34 mouse cellular contexts compared by ENCODE assay signal in genomic region chr5:17680862-17681261, GRCm38 (mm10).
"Had no signal": no experiment of that assay in that cellular context is flagged by ENCODE, and none has a peak within 500 bp of the region (broad histone marks: within the 10 kb centered on the region; RNA-seq: fewer than 3 reads in every experiment).

No protein-coding gene starts in this region.

- H3K4me2 ChIP-seq: heart, embryonic 11.5 days; heart, embryonic 12.5 days; heart, embryonic 13.5 days; heart, embryonic 15.5 days; hindbrain, embryonic 12.5 days; hindbrain, embryonic 13.5 days; hindbrain, embryonic 14.5 days; hindbrain, embryonic 15.5 days; intestine, embryonic 15.5 days; kidney, embryonic 15.5 days had no signal

- H3K27ac ChIP-seq: heart, embryonic 10.5 days; heart, embryonic 13.5 days; heart, embryonic 15.5 days; hindbrain, embryonic 10.5 days; hindbrain, embryonic 12.5 days; hindbrain, embryonic 13.5 days; hindbrain, embryonic 14.5 days; hindbrain, embryonic 15.5 days; hindbrain, postnatal 0 days; intestine, embryonic 15.5 days; kidney, embryonic 15.5 days; kidney, postnatal 0 days; layer of hippocampus, adult 2 months had no signal

- H3K4me1 ChIP-seq: heart, embryonic 10.5 days; heart, embryonic 12.5 days; heart, embryonic 13.5 days; heart, embryonic 15.5 days; hindbrain, embryonic 10.5 days; hindbrain, embryonic 12.5 days; hindbrain, embryonic 13.5 days; hindbrain, embryonic 15.5 days; intestine, embryonic 15.5 days; kidney, embryonic 15.5 days had no signal

- H3K9ac ChIP-seq: heart, embryonic 12.5 days; heart, embryonic 13.5 days; heart, embryonic 15.5 days; hindbrain, embryonic 12.5 days; hindbrain, embryonic 13.5 days; hindbrain, embryonic 14.5 days; hindbrain, embryonic 15.5 days; intestine, embryonic 15.5 days; kidney, embryonic 15.5 days had no signal

- H3K27me3 ChIP-seq: heart, embryonic 12.5 days; heart, embryonic 13.5 days; heart, embryonic 15.5 days; hindbrain, embryonic 12.5 days; hindbrain, embryonic 13.5 days; hindbrain, embryonic 15.5 days; intestine, embryonic 15.5 days; kidney, embryonic 15.5 days had no signal

- H3K36me3 ChIP-seq: heart, embryonic 10.5 days; heart, embryonic 12.5 days; heart, embryonic 13.5 days; heart, embryonic 15.5 days; hindbrain, embryonic 10.5 days; hindbrain, embryonic 12.5 days; hindbrain, embryonic 13.5 days; hindbrain, embryonic 15.5 days; intestine, embryonic 15.5 days had no signal

- DNase-seq: heart, postnatal 10 days; heart, postnatal 14 days; heart, postnatal 36 days; heart, postnatal 4 days; kidney, adult 11 months; kidney, adult 18-20 months; kidney, adult 2 months; kidney, adult 8-10 months; kidney, adult 9 months; kidney, postnatal 10 days; kidney, postnatal 14 days; kidney, postnatal 25 days; kidney, postnatal 36 days; layer of hippocampus, adult 9-11 months; layer of hippocampus, postnatal 36 days had no signal

- H3K4me3 ChIP-seq: heart, embryonic 10.5 days; heart, embryonic 12.5 days; heart, embryonic 13.5 days; heart, embryonic 15.5 days; hindbrain, embryonic 10.5 days; hindbrain, embryonic 12.5 days; hindbrain, embryonic 13.5 days; hindbrain, embryonic 15.5 days; intestine, embryonic 15.5 days; kidney, embryonic 15.5 days; layer of hippocampus, adult 2 months had no signal

- H3K9me3 ChIP-seq: heart, embryonic 10.5 days; heart, embryonic 12.5 days; heart, embryonic 13.5 days; heart, embryonic 15.5 days; hindbrain, embryonic 10.5 days; hindbrain, embryonic 12.5 days; hindbrain, embryonic 13.5 days; hindbrain, embryonic 15.5 days; intestine, embryonic 15.5 days; kidney, embryonic 15.5 days had no signal

- ATAC-seq: hindbrain, embryonic 16.5 days; hindbrain, postnatal 0 days; inflammation-experienced regulatory T-cells, adult 6 months; intestine, embryonic 15.5 days; intestine, embryonic 16.5 days; intestine, postnatal 0 days had no signal
